Mouse (Mus musculus) CH12.LX (cell line): ENCODE results near the gene Trp53i13. TPM values are rescaled to one million over a fixed set of nuclear protein-coding genes. Genes with fewer than 3 reads are reported as not detected.

Experiments
- DNase-seq: peaks from one replicate; pipeline ENCODE4 v3.0.0-alpha.2; 2013; ENCODE audit errors: extremely low read depth
- H3K27ac ChIP-seq: 2 replicates; pipeline ENCODE4 v1.5.1; 2012; ENCODE audit warnings: low read depth, mild to moderate bottlenecking, control low read depth, moderate library complexity; ENCODE audit not compliant: insufficient read depth
- H3K27me3 ChIP-seq: replicated peaks from 2 replicates; pipeline ENCODE3; 2012; ENCODE audit warnings: inconsistent platforms
- H3K36me3 ChIP-seq, 2 experiments: replicated peaks in 1 of 2; 2 replicates each; pipeline versions ENCODE3 to v1.6.1; 2012; ENCODE audit warnings: inconsistent platforms in 1 of 2, low read length in 1 of 2, mild to moderate bottlenecking in 1 of 2, mixed read lengths in 1 of 2, moderate library complexity in 1 of 2; ENCODE audit not compliant: control insufficient read depth in 1 of 2, insufficient read depth in 1 of 2
- H3K4me1 ChIP-seq, 2 experiments: 2 replicates each; pipeline ENCODE4 v1.6.1; 2012; ENCODE audit warnings: inconsistent platforms in 1 of 2, moderate library complexity in 1 of 2; ENCODE audit not compliant: insufficient read depth in 2 of 2, control insufficient read depth in 1 of 2
- H3K4me2 ChIP-seq: 2 replicates; pipeline ENCODE4 v1.6.1; 2012; ENCODE audit warnings: low read depth, mild to moderate bottlenecking, control low read depth; ENCODE audit not compliant: poor library complexity, insufficient read depth, severe bottlenecking
- H3K4me3 ChIP-seq, 3 experiments: fragments of 150-350 bp in 1 of 3; sonication (generic) in 1 of 3; replicated peaks in 1 of 3; 2 replicates each; pipeline versions ENCODE3 to v1.5.1; 2011 to 2012; ENCODE audit warnings: low read depth in 2 of 3, low read length in 2 of 3, mild to moderate bottlenecking in 2 of 3, moderate library complexity in 2 of 3, control low read depth in 1 of 3, improper control_type of control experiment in 1 of 3, inconsistent platforms in 1 of 3, mixed read lengths in 1 of 3; ENCODE audit not compliant: poor library complexity in 1 of 3
- H3K79me2 ChIP-seq: replicated peaks from 2 replicates; pipeline ENCODE4 v1.6.1; 2012; ENCODE audit warnings: mild to moderate bottlenecking, moderate library complexity; ENCODE audit not compliant: control insufficient read depth, poor library complexity, insufficient read depth, severe bottlenecking; ENCODE audit errors: extremely low read depth
- H3K9ac ChIP-seq: 2 replicates; pipeline ENCODE4 v1.6.1; 2012; ENCODE audit warnings: low read depth, mild to moderate bottlenecking, control low read depth, moderate library complexity; ENCODE audit not compliant: insufficient read depth
- H3K9me3 ChIP-seq: replicated peaks from 2 replicates; pipeline ENCODE3; 2012; ENCODE audit warnings: low read length, inconsistent platforms, mixed read lengths
- BHLHE40 ChIP-seq: IDR thresholded peaks from 2 replicates; pipeline ENCODE4 v1.6.1; 2011; ENCODE audit warnings: mild to moderate bottlenecking, low read depth, low read length, improper control_type of control experiment
- CHD2 ChIP-seq: IDR thresholded peaks from 2 replicates; pipeline ENCODE4 v1.6.1; 2011; ENCODE audit warnings: low read length, improper control_type of control experiment
- CTCF ChIP-seq, 2 experiments: IDR thresholded peaks in 1 of 2; conservative IDR thresholded peaks in 1 of 2; 2 replicates each; pipeline ENCODE4 v1.5.1; 2011 to 2012; ENCODE audit warnings: low read depth in 2 of 2, low read length in 2 of 2, improper control_type of control experiment in 1 of 2, inconsistent platforms in 1 of 2, mild to moderate bottlenecking in 1 of 2, moderate library complexity in 1 of 2
- ELF1 ChIP-seq: IDR thresholded peaks from 2 replicates; pipeline ENCODE4 v1.6.1; 2014; ENCODE audit warnings: low read depth, mild to moderate bottlenecking, inconsistent platforms, low read length, improper control_type of control experiment
- EP300 ChIP-seq: IDR thresholded peaks from 2 replicates; pipeline ENCODE4 v1.6.1; 2011; ENCODE audit warnings: low read length, improper control_type of control experiment
- GABPA ChIP-seq: IDR thresholded peaks from 2 replicates; pipeline ENCODE4 v1.6.1; 2012; ENCODE audit warnings: low read depth, low read length, improper control_type of control experiment, inconsistent platforms; ENCODE audit not compliant: insufficient replicate concordance
- HCFC1 ChIP-seq: IDR thresholded peaks from 2 replicates; pipeline ENCODE4 v1.6.1; 2012; ENCODE audit warnings: low read depth, mild to moderate bottlenecking, inconsistent platforms, low read length, improper control_type of control experiment
- IRF4 ChIP-seq: IDR thresholded peaks from 2 replicates; pipeline ENCODE4 v1.6.1; 2014; ENCODE audit warnings: low read depth, mild to moderate bottlenecking, inconsistent platforms, low read length, improper control_type of control experiment
- JUND ChIP-seq: conservative IDR thresholded peaks from 2 replicates; pipeline ENCODE4 v1.6.1; 2011; ENCODE audit warnings: low read depth, low read length, improper control_type of control experiment
- MAX ChIP-seq: IDR thresholded peaks from 2 replicates; pipeline ENCODE4 v1.6.1; 2011; ENCODE audit warnings: low read length, improper control_type of control experiment
- MEF2A ChIP-seq: IDR thresholded peaks from 2 replicates; pipeline ENCODE4 v1.6.1; 2014; ENCODE audit warnings: low read depth, mild to moderate bottlenecking, inconsistent platforms, low read length, improper control_type of control experiment, borderline replicate concordance
- MXI1 ChIP-seq: IDR thresholded peaks from 2 replicates; pipeline ENCODE4 v1.6.1; 2011; ENCODE audit warnings: mild to moderate bottlenecking, low read depth, low read length, improper control_type of control experiment
- MYC ChIP-seq: IDR thresholded peaks from 2 replicates; pipeline ENCODE4 v1.6.1; 2011; ENCODE audit warnings: low read depth, mild to moderate bottlenecking, improper control_type of control experiment, low read length
- NRF1 ChIP-seq: IDR thresholded peaks from 2 replicates; pipeline ENCODE4 v1.6.1; 2014; ENCODE audit warnings: low read depth, mild to moderate bottlenecking, inconsistent platforms, low read length, improper control_type of control experiment, moderate library complexity
- PAX5 ChIP-seq: IDR thresholded peaks from 2 replicates; pipeline ENCODE4 v1.6.1; 2012; ENCODE audit warnings: low read length, inconsistent platforms, mixed read lengths
- POLR2A ChIP-seq: IDR thresholded peaks from 2 replicates; pipeline ENCODE4 v1.6.1; 2011; ENCODE audit warnings: low read depth, mild to moderate bottlenecking, improper control_type of control experiment, low read length
- RAD21 ChIP-seq: IDR thresholded peaks from 2 replicates; pipeline ENCODE4 v1.6.1; 2011; ENCODE audit warnings: low read depth, mild to moderate bottlenecking, low read length, improper control_type of control experiment, moderate library complexity
- RCOR1 ChIP-seq: conservative IDR thresholded peaks from 2 replicates; pipeline ENCODE4 v1.6.1; 2012; ENCODE audit warnings: low read depth, mild to moderate bottlenecking, inconsistent platforms, low read length, improper control_type of control experiment
- SIN3A ChIP-seq: IDR thresholded peaks from 2 replicates; pipeline ENCODE4 v1.6.1; 2012; ENCODE audit warnings: low read length, improper control_type of control experiment, inconsistent platforms
- SMC3 ChIP-seq: IDR thresholded peaks from 2 replicates; pipeline ENCODE4 v1.6.1; 2011; ENCODE audit warnings: low read depth, low read length, improper control_type of control experiment
- TBP ChIP-seq: conservative IDR thresholded peaks from 2 replicates; pipeline ENCODE4 v1.6.1; 2011; ENCODE audit warnings: low read depth, low read length, improper control_type of control experiment
- UBTF ChIP-seq: IDR thresholded peaks from 2 replicates; pipeline ENCODE4 v1.6.1; 2012; ENCODE audit warnings: low read depth, mild to moderate bottlenecking, inconsistent platforms, low read length, improper control_type of control experiment, moderate library complexity
- USF1 ChIP-seq: IDR thresholded peaks from 2 replicates; pipeline ENCODE4 v1.6.1; 2014; ENCODE audit warnings: low read depth, mild to moderate bottlenecking, inconsistent platforms, low read length, improper control_type of control experiment
- ZC3H11A ChIP-seq: IDR thresholded peaks from 2 replicates; pipeline ENCODE4 v1.6.1; 2012; ENCODE audit warnings: low read depth, mild to moderate bottlenecking, inconsistent platforms, low read length, improper control_type of control experiment
- ZMIZ1 ChIP-seq: IDR thresholded peaks from 2 replicates; pipeline ENCODE4 v1.6.1; 2012; ENCODE audit warnings: low read depth, mild to moderate bottlenecking, inconsistent platforms, low read length, improper control_type of control experiment
- ZNF384 ChIP-seq: IDR thresholded peaks from 2 replicates; pipeline ENCODE4 v1.6.1; 2012; ENCODE audit warnings: low read depth, low read length, improper control_type of control experiment, inconsistent platforms
- dilution Hi-C: fragments of 300-500 bp; cut with MboI; formaldehyde crosslinking; loops from 2 replicates; pipeline ENCODE4 v1.14.3; 2020; ENCODE audit warnings: low sequenced_read_pairs; ENCODE audit not compliant: extremely low pct_unique_long_range_greater_than_20kb, extremely low pct_ligation_motif_present
- in situ Hi-C: fragments of 300-500 bp; cut with MboI; formaldehyde crosslinking; loops from 3 replicates; pipeline ENCODE4 v1.14.3; 2019; ENCODE audit warnings: low sequenced_read_pairs, low pct_ligation_motif_present, low pct_unique_long_range_greater_than_20kb, mixed read lengths
- polyA plus RNA-seq: library from polyadenylated mRNA; unstranded; fragments of >175 nt; gene quantifications from 2 replicates; pipeline ENCODE4 v1.2.1, GENCODE M21; 2012; ENCODE audit warnings: low read depth; ENCODE audit not compliant: insufficient read length
- total RNA-seq, 2 experiments: library from RNA; depleted of rRNA; stranded (reverse); fragments of 300-350 nt in 1 of 2; fragments of >200 nt in 1 of 2; gene quantifications; 2 replicates each; pipeline ENCODE4 v1.2.3; 2012 to 2014

Trp53i13 gene
- total and polyA plus RNA-seq, 3 experiments = 6.7 to 12.8 (median 12.6) TPM

DNA sequence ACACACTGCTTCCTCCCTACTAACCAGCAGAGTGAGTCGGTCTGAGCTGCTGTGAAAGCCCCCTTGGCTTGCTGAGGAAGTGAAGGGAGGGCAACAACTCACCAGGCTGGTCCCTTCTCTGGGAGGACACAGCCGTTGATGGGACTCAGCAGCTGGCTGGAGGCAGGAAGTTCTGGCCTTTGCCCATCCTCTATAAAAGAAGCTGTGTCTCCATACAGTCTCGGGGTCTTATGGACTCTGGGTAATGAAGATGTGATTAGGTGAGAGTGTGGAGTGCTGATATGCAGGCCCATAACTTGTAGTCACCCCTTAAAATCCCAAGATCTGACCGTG is 21.5 kb downstream of the Trp53i13 start:
- DNase-seq = no peak
- Histone ChIP-seq H3K27ac (no peak overlapping the region; the same call in 1 of the 2 replicates), H3K4me1 (peaks cover 19 to 66% of the 10 kb centered on the region in 2 experiments), H3K4me3 (peak overlapping the region; percentile 83 to 99 (median 84)), H3K27me3 (peaks cover 15% of the 10 kb centered on the region), H3K4me2 (peak overlapping the region; percentile 86), H3K36me3 (peaks cover 2 to 32% of the 10 kb centered on the region in 2 experiments), H3K79me2 (peaks cover 34% of the 10 kb centered on the region), H3K9me3 (no peaks in the 10 kb centered on the region), H3K9ac (peak overlapping the region; percentile 95)
- in situ Hi-C loops = no loop called here
- TF ChIP-seq ZMIZ1 (no peak), CTCF (conservative IDR thresholded peaks at IDR 0.05 in 1 of 2, IDR thresholded peaks at IDR 0.05 in 1 of 2; ENCODE audit: low read depth in 2 of 2, low read length in 2 of 2) (no peak), RCOR1 (no peak), POLR2A (no peak), ELF1 (no peak), SMC3 (no peak), USF1 (no peak), ZC3H11A (no peak), RAD21 (no peak), MYC (no peak), ZNF384 (no peak), MAX (no peak), GABPA (no peak), MXI1 (no peak; the same call in 1 of the 2 replicates)
- dilution Hi-C loops = no loop called here

DNA sequence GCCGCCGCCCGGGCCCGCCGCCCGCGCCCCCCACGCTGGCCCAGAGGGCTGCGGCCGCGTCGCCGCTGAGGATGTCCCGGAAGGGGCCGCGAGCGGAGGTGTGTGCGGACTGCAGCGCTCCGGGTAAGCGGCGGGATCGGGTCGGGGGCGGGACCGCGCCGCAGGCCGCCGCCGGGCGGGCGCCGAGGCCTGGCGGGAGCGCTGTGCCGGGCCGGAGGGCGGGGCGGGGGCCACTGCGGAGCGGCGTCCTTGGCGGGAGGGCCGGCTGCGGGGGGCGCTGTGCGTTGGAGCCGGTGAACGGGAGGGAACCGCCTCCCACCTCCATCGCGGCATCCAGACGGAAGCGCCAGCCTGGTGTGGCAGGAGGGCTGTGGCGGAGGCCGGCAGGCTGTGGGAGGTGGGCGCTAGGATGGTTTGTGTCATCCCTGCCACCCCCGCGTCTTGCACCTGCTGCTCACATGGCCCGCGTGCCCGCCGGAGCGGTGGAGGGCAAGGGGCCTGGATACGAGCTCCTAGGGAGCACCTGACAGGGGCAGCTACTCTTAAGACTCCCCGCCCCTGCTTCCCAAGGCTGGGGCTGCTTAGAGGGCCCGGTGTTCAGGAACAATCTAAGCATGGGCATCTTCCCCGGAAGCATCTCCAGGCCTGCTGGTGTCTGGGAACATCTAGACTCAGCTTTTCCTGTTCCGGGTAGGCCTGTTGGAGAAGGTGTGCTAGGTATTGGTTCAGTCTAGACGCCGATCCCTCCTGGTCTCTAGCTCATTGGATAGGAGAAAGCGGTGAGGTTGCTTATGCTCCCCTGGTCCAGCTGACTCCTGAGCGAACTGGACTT is 22.1 kb downstream of the Trp53i13 start, which contains the start of gene Git1:
Git1 (plus strand) TSS at position 51 of the 832 bp plus-strand sequence.
- Histone ChIP-seq H3K4me3 (peak within 1 kb of the TSS; percentile 84 to 99 (median 98)), H3K27ac (peak within 1 kb of the TSS; percentile 49), H3K4me2 (peak within 1 kb of the TSS; percentile 90), H3K9ac (peak within 1 kb of the TSS; percentile 95), H3K79me2 (peaks cover 34% of the 10 kb centered on the region), H3K27me3 (peaks cover 21% of the 10 kb centered on the region), H3K9me3 (no peaks in the 10 kb centered on the region), H3K4me1 (peaks cover 24 to 71% of the 10 kb centered on the region in 2 experiments), H3K36me3 (peaks cover 0 to 26% of the 10 kb centered on the region in 2 experiments)
- peak; percentile 61 for DNase-seq
- TF ChIP-seq GABPA (no peak), NRF1 (no peak), EP300 (no peak), BHLHE40 (peak; percentile 71), IRF4 (no peak), ELF1 (peak; percentile 39), JUND (no peak), RAD21 (no peak), USF1 (no peak), MEF2A (no peak; the same call in 1 of the 2 replicates), CHD2 (no peak), UBTF (peak; percentile 76), HCFC1 (peak; percentile 23; the same call in 1 of the 2 replicates), SIN3A (no peak; the same call in 1 of the 2 replicates), PAX5 (no peak), TBP (no peak), CTCF (conservative IDR thresholded peaks at IDR 0.05 in 1 of 2, IDR thresholded peaks at IDR 0.05 in 1 of 2; ENCODE audit: low read depth in 2 of 2, low read length in 2 of 2) (peak in 1 of 2 experiments; percentile 23; a peak in 1 of 4 replicates), MYC (0 out of 2 replicates have a peak, but pooled peaks have one; percentile 19)
- in situ Hi-C loops = no loop called here
- dilution Hi-C loops = no loop called here
